Mouse (Mus musculus): Measurements from ENCODE around the gene Itga2. TPM values are rescaled to one million over a fixed set of nuclear protein-coding genes. Genes with fewer than 3 reads are reported as not detected.

Gene Itga2
- polyA plus RNA-seq, 1 experiment from 2014 or later, result 2.0 TPM

DNA sequence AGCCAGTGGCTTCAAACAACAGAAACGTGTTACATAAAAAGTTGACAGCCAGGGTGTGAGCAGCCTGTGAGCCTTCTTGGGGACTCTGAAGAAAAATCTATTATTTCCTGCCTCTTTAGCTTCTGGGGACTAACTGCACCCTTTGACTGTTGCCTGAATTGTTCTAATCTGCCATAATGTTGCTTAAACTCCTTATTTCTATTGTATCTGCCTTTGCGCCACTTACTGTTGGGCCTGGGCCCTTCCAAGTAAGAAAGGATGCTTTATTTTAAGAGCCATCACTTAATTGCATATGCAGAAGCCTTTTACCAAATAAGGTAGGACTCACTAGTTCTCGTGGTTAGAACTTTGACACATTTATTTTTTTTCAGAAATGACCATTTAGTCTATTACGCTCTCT lies 24.0 kb downstream of the Itga2 start:
- H3K9me3 ChIP-seq (ENCODE audit: control insufficient read depth, low read length), result no peaks in the 10 kb centered on the region
- no peaks in the 10 kb centered on the region for H3K36me3 ChIP-seq (ENCODE audit: control insufficient read depth, insufficient read depth, low read length)
- no peak overlapping the region for H3K9ac ChIP-seq (ENCODE audit: low read length)
- H3K4me1 ChIP-seq (ENCODE audit: control insufficient read depth in 2 of 2, insufficient read depth in 2 of 2, low read length in 2 of 2), result no peaks in the 10 kb centered on the region
- H3K4me3 ChIP-seq (ENCODE audit: control insufficient read depth in 1 of 2, insufficient read depth in 1 of 2, low read depth in 1 of 2, low read length in 2 of 2), result no peak overlapping the region
- no peak overlapping the region for H3K4me2 ChIP-seq (ENCODE audit: low read length)
- H3K27ac ChIP-seq (replicated peaks in 1 of 2; ENCODE audit: control insufficient read depth in 1 of 2, insufficient read depth in 1 of 2, low read depth in 2 of 2, low read length in 2 of 2), result no peak overlapping the region
- no peaks in the 10 kb centered on the region for H3K27me3 ChIP-seq (ENCODE audit: control insufficient read depth, insufficient read depth, low read length)
- WGBS, result 73% methylated on average over 4 of the region's 4 CpGs
- no peak for ATAC-seq (ENCODE audit: insufficient number of reproducible peaks, insufficient read depth, low FRiP score, low read depth)

GRCm38 (mm10) chr13:114896751-114897386 lies 35.0 kb downstream of the Itga2 start:
- no peak overlapping the region for H3K4me2 ChIP-seq (ENCODE audit: low read length)
- H3K27ac ChIP-seq (replicated peaks in 1 of 2; ENCODE audit: control insufficient read depth in 1 of 2, insufficient read depth in 1 of 2, low read depth in 2 of 2, low read length in 2 of 2), result peak overlapping the region; percentile 58 to 65
- 51% methylated on average over 10 of the region's 10 CpGs for WGBS
- no peak overlapping the region for H3K9ac ChIP-seq (ENCODE audit: low read length)
- H3K36me3 ChIP-seq (ENCODE audit: control insufficient read depth, insufficient read depth, low read length), result no peaks in the 10 kb centered on the region
- no peak overlapping the region for H3K4me3 ChIP-seq (ENCODE audit: control insufficient read depth in 1 of 2, insufficient read depth in 1 of 2, low read depth in 1 of 2, low read length in 2 of 2)
- peaks cover 5 to 14% of the 10 kb centered on the region in 2 experiments; a peak in 3 of 4 replicates for H3K4me1 ChIP-seq (ENCODE audit: control insufficient read depth in 2 of 2, insufficient read depth in 2 of 2, low read length in 2 of 2)
- H3K9me3 ChIP-seq (ENCODE audit: control insufficient read depth, low read length), result no peaks in the 10 kb centered on the region
- no peaks in the 10 kb centered on the region for H3K27me3 ChIP-seq (ENCODE audit: control insufficient read depth, insufficient read depth, low read length)
- peak; percentile 70 for ATAC-seq (ENCODE audit: insufficient number of reproducible peaks, insufficient read depth, low FRiP score, low read depth)

DNA sequence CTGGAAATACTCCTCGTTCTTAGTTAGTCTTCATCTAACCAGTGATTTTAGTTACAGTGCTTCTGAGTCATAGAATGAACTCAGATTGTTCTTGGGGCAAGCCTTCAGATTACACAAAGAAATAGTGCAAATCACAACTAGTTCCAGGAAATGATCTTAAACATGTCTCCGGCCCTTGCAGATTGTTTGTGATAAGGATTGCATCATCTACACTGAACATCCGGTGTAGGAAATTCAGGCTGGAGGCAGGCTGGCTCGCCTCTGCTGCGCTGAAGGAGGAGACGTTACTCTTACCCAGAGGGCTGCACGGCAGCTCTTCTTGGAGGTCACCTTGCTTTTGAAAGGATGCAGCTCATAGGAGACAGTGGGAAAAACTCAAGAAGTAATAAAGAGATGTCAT lies 36.0 kb downstream of the Itga2 start:
- 45% methylated on average over 7 of the region's 7 CpGs for WGBS
- Histone ChIP-seq H3K4me1 (ENCODE audit: control insufficient read depth in 2 of 2, insufficient read depth in 2 of 2, low read length in 2 of 2) (peaks cover 8 to 18% of the 10 kb centered on the region in 2 experiments), H3K9ac (ENCODE audit: low read length) (no peak overlapping the region), H3K27me3 (ENCODE audit: control insufficient read depth, insufficient read depth, low read length) (no peaks in the 10 kb centered on the region), H3K4me2 (ENCODE audit: low read length) (no peak overlapping the region), H3K27ac (replicated peaks in 1 of 2; ENCODE audit: control insufficient read depth in 1 of 2, insufficient read depth in 1 of 2, low read depth in 2 of 2, low read length in 2 of 2) (peak overlapping the region in 1 of 2 experiments; percentile 65; a peak in 2 of 4 replicates), H3K4me3 (ENCODE audit: control insufficient read depth in 1 of 2, insufficient read depth in 1 of 2, low read depth in 1 of 2, low read length in 2 of 2) (no peak overlapping the region), H3K9me3 (ENCODE audit: control insufficient read depth, low read length) (no peaks in the 10 kb centered on the region), H3K36me3 (ENCODE audit: control insufficient read depth, insufficient read depth, low read length) (no peaks in the 10 kb centered on the region)
- ATAC-seq (ENCODE audit: insufficient number of reproducible peaks, insufficient read depth, low FRiP score, low read depth), result no peak

- Histone ChIP-seq H3K4me1 (ENCODE audit: control insufficient read depth in 2 of 2, insufficient read depth in 2 of 2, low read length in 2 of 2) (peaks cover 8 to 18% of the 10 kb centered on the region in 2 experiments), H3K36me3 (ENCODE audit: control insufficient read depth, insufficient read depth, low read length) (no peaks in the 10 kb centered on the region), H3K4me3 (ENCODE audit: control insufficient read depth in 1 of 2, insufficient read depth in 1 of 2, low read depth in 1 of 2, low read length in 2 of 2) (no peak overlapping the region), H3K27ac (replicated peaks in 1 of 2; ENCODE audit: control insufficient read depth in 1 of 2, insufficient read depth in 1 of 2, low read depth in 2 of 2, low read length in 2 of 2) (no peak overlapping the region), H3K4me2 (ENCODE audit: low read length) (no peak overlapping the region), H3K27me3 (ENCODE audit: control insufficient read depth, insufficient read depth, low read length) (no peaks in the 10 kb centered on the region), H3K9me3 (ENCODE audit: control insufficient read depth, low read length) (no peaks in the 10 kb centered on the region), H3K9ac (ENCODE audit: low read length) (no peak overlapping the region)
- no peak for ATAC-seq (ENCODE audit: insufficient number of reproducible peaks, insufficient read depth, low FRiP score, low read depth)
These were observed 37.2 kb downstream of the Itga2 start for GRCm38 (mm10) chr13:114894718-114895117.

DNA sequence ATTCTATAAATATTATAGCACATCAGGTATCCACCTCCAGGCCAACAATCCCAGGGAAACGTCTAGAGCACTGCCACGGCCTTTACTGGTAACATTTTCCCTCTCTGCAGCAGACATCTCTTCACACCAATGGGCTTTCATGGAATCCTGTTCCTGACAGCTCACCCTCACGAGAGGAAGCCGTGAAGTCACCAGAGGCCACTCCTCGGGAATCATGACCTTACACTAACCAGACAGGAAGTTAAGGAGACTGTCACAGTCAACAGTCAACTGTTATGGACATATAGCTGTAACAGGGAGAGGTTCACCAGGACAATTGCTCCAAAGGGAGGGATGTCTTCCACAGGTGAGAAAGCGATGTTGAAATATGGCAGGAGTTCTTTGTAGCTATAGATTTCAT lies 40.2 kb downstream of the Itga2 start:
- Histone ChIP-seq H3K4me1 (ENCODE audit: control insufficient read depth in 2 of 2, insufficient read depth in 2 of 2, low read length in 2 of 2) (peaks cover 5 to 10% of the 10 kb centered on the region in 2 experiments), H3K27me3 (ENCODE audit: control insufficient read depth, insufficient read depth, low read length) (no peaks in the 10 kb centered on the region), H3K9me3 (ENCODE audit: control insufficient read depth, low read length) (no peaks in the 10 kb centered on the region), H3K36me3 (ENCODE audit: control insufficient read depth, insufficient read depth, low read length) (no peaks in the 10 kb centered on the region), H3K4me3 (ENCODE audit: control insufficient read depth in 1 of 2, insufficient read depth in 1 of 2, low read depth in 1 of 2, low read length in 2 of 2) (no peak overlapping the region), H3K9ac (ENCODE audit: low read length) (no peak overlapping the region), H3K4me2 (ENCODE audit: low read length) (no peak overlapping the region), H3K27ac (replicated peaks in 1 of 2; ENCODE audit: control insufficient read depth in 1 of 2, insufficient read depth in 1 of 2, low read depth in 2 of 2, low read length in 2 of 2) (peak overlapping the region; percentile 57 to 62)
- 38% methylated on average over 6 of the region's 6 CpGs for WGBS
- ATAC-seq (ENCODE audit: insufficient number of reproducible peaks, insufficient read depth, low FRiP score, low read depth), result peak; percentile 56; the same call in 1 of the 2 replicates

GRCm38 (mm10) chr13:114887695-114888094 lies 44.2 kb downstream of the Itga2 start:
- H3K9ac ChIP-seq (ENCODE audit: low read length), result no peak overlapping the region
- H3K36me3 ChIP-seq (ENCODE audit: control insufficient read depth, insufficient read depth, low read length), result no peaks in the 10 kb centered on the region
- H3K9me3 ChIP-seq (ENCODE audit: control insufficient read depth, low read length), result no peaks in the 10 kb centered on the region
- H3K4me3 ChIP-seq (ENCODE audit: control insufficient read depth in 1 of 2, insufficient read depth in 1 of 2, low read depth in 1 of 2, low read length in 2 of 2), result no peak overlapping the region
- H3K27ac ChIP-seq (replicated peaks in 1 of 2; ENCODE audit: control insufficient read depth in 1 of 2, insufficient read depth in 1 of 2, low read depth in 2 of 2, low read length in 2 of 2), result no peak overlapping the region
- peaks cover 3 to 9% of the 10 kb centered on the region in 2 experiments for H3K4me1 ChIP-seq (ENCODE audit: control insufficient read depth in 2 of 2, insufficient read depth in 2 of 2, low read length in 2 of 2)
- no peak for ATAC-seq (ENCODE audit: insufficient number of reproducible peaks, insufficient read depth, low FRiP score, low read depth)
- H3K4me2 ChIP-seq (ENCODE audit: low read length), result no peak overlapping the region
- 70% methylated on average over 6 of the region's 6 CpGs for WGBS
- H3K27me3 ChIP-seq (ENCODE audit: control insufficient read depth, insufficient read depth, low read length), result no peaks in the 10 kb centered on the region

DNA sequence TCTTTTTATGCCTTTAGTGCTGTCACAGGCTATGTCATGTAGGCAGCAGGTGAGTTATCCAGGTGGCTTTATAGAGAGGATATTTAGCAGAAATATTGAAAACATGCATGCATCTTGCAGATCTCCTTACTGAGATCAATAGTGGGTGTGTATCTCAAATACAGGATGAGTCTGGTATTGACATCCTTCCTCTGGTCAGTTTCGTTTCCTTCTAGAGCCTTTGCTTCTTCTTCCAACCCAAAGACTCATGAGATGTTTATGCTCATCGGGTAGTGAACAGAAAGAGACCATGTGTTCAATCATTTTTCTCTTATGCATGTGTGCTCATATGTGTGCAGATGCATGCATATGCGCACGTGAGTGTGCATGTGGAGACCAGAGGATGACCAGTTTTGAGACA lies 44.6 kb downstream of the Itga2 start:
- Histone ChIP-seq H3K27ac (replicated peaks in 1 of 2; ENCODE audit: control insufficient read depth in 1 of 2, insufficient read depth in 1 of 2, low read depth in 2 of 2, low read length in 2 of 2) (no peak overlapping the region), H3K36me3 (ENCODE audit: control insufficient read depth, insufficient read depth, low read length) (no peaks in the 10 kb centered on the region), H3K4me3 (ENCODE audit: control insufficient read depth in 1 of 2, insufficient read depth in 1 of 2, low read depth in 1 of 2, low read length in 2 of 2) (no peak overlapping the region), H3K9ac (ENCODE audit: low read length) (no peak overlapping the region), H3K27me3 (ENCODE audit: control insufficient read depth, insufficient read depth, low read length) (no peaks in the 10 kb centered on the region), H3K4me2 (ENCODE audit: low read length) (no peak overlapping the region), H3K4me1 (ENCODE audit: control insufficient read depth in 2 of 2, insufficient read depth in 2 of 2, low read length in 2 of 2) (peaks cover 3 to 9% of the 10 kb centered on the region in 2 experiments), H3K9me3 (ENCODE audit: control insufficient read depth, low read length) (no peaks in the 10 kb centered on the region)
- no peak for ATAC-seq (ENCODE audit: insufficient number of reproducible peaks, insufficient read depth, low FRiP score, low read depth)
- WGBS, result 86% methylated on average over 4 of the region's 4 CpGs

DNA sequence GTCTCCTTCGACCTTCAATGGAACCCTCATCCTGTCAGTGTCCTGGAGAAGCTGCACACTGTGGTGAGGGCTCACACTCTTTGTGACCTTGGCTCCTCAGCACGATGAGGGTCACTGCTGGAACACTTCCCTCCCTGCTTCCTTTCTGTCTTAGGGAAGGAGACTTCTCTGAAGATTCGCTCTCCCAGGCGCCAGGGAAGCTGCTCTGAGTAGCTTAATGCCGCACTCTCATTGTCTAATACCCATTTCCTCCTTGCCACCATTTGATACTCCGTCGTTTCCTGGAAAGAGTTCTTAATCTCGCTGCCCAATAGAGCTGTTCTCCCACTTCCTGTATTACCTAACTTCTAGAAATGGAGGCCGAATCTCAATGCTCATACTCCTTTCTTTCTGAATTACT lies 46.7 kb downstream of the Itga2 start:
- peak overlapping the region in 1 of 2 experiments; percentile 48; a peak in 2 of 4 replicates for H3K27ac ChIP-seq (replicated peaks in 1 of 2; ENCODE audit: control insufficient read depth in 1 of 2, insufficient read depth in 1 of 2, low read depth in 2 of 2, low read length in 2 of 2)
- H3K4me1 ChIP-seq (ENCODE audit: control insufficient read depth in 2 of 2, insufficient read depth in 2 of 2, low read length in 2 of 2), result no peaks in the 10 kb centered on the region; a peak in 1 of 4 replicates
- H3K27me3 ChIP-seq (ENCODE audit: control insufficient read depth, insufficient read depth, low read length), result no peaks in the 10 kb centered on the region
- no peak overlapping the region for H3K4me2 ChIP-seq (ENCODE audit: low read length)
- no peaks in the 10 kb centered on the region for H3K36me3 ChIP-seq (ENCODE audit: control insufficient read depth, insufficient read depth, low read length)
- H3K9me3 ChIP-seq (ENCODE audit: control insufficient read depth, low read length), result no peaks in the 10 kb centered on the region
- no peak overlapping the region for H3K4me3 ChIP-seq (ENCODE audit: control insufficient read depth in 1 of 2, insufficient read depth in 1 of 2, low read depth in 1 of 2, low read length in 2 of 2)
- H3K9ac ChIP-seq (ENCODE audit: low read length), result no peak overlapping the region
- 46% methylated on average over 9 of the region's 9 CpGs for WGBS
- ATAC-seq (ENCODE audit: insufficient number of reproducible peaks, insufficient read depth, low FRiP score, low read depth), result no peak

Data from heart, embryonic 14.5 days (tissue).